Mouse (Mus musculus) ovary, postnatal 10 days (tissue): ENCODE data around the gene Ccl22.

Experiments
- DNase-seq: peaks from one replicate; pipeline ENCODE4 v3.0.0; 2022; ENCODE audit warnings: low spot score

Gene Ccl22

GRCm38 (mm10) chr8:94745476-94746184 lies at the start of gene Ccl22:
Gene Ccl22, plus strand, starts transcription at chr8:94745590.
- no peak for DNase-seq

- DNase-seq, result no peak
Measured at GRCm38 (mm10) chr8:94695994-94696384, 49.4 kb upstream of the Ccl22 start, which contains the start of gene Pllp. Gene Pllp, minus strand, starts transcription at chr8:94696278.

- DNase-seq, result no peak
Measured at GRCm38 (mm10) chr8:94696566-94696965, 48.8 kb upstream of the Ccl22 start.

DNA sequence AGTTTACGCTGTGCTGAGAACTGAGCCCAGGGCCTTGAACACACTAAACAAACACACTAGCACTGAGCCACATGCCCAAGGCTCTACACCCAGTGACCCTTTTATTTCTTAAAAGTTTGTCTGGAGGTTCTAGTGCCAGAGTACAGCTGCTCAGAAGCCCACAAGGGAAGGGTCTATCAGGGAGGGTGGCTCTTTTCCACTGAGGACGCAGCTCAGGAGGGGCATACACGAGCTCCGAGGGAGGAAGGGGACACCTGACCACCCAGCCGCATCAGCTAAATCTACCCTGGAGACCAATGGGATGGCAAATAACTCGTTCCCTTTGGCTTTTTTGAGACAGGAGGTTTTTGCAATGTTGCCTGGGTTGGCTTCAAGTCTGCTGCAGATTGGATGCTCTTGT lies 47.4 kb upstream of the Ccl22 start:
- DNase-seq, result no peak

DNA sequence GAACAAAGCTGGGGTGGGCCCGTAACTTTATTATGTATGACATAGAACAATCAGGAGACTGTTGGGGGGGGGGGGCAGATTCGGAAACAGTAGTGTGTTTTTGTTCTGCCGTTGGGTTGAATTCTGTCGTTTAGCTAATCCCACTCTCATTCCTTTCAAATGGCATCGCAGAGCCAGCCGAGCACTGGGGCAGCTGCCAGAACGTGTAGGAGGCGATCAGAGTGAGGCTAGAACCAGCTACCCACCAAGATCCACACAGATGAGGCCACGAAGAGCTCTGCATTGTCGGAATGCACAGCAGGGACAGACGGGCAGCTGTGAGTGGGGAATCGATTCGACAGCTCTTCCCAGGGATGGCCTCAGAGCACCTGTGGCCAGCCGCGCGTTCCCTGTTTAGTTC lies 46.0 kb upstream of the Ccl22 start:
- DNase-seq, result no peak

DNA sequence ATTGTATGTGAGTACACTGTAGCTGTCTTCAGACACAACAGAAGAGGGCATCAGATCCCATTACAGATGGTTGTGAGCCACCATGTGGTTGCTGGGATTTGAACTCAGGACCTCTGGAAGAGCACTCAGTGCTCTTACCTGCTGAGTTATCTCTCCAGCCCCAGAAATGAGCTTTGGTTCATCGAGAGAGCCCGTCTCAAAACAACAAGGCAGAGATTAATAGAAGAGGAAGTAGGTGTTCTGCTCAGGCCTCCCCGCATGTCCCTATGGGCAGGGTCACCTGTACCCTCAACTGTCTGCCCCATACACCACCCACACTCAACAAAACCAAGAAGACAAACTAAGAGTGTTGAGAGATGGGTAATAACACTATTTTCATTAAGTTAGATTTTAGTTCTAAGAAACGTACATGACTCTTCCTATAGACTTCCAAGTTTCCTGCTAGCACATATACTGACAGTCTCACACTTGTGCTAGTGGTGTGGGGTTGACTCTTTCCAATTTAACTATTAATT lies 44.9 kb upstream of the Ccl22 start:
- no peak for DNase-seq

DNA sequence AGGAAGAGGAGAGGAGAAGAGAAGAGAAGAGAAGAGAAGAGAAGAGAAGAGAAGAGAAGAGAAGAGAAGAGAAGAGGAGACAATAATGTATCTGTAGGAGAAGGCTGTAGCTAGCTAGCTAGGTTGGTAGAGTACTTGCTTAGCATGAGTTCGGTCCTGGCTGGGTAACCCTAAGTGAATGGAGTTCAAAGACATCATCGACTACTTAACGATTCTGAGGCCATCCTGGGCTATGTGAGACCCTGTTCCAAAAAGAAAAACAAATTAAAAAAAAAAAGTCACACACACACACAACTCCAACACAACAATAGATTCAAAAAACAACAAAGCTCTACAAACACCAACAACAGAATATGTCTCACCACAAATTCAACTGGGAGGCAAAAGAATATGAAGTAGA lies 43.2 kb upstream of the Ccl22 start:
- DNase-seq, result no peak

GRCm38 (mm10) chr8:94702844-94703813 lies 42.3 kb upstream of the Ccl22 start:
- DNase-seq, result no peak

GRCm38 (mm10) chr8:94703972-94704668 lies 41.3 kb upstream of the Ccl22 start:
- peak; percentile 99 for DNase-seq

DNA sequence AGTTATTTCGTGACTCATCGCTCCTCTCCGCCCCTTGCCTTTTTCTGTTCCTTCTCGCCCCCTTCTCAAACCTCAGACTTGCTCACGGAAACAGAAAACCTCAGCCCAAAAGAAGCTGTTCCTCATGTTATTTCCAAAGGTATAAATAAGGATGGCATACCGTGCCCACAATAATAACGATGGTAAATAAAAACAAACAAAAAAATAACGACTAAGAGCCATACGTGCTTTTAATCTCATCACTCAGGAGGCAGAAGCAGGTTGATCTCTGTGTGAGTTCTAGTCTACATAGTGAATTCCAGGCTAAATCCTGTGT lies 40.8 kb upstream of the Ccl22 start:
- no peak for DNase-seq

GRCm38 (mm10) chr8:94705581-94706245 lies 39.7 kb upstream of the Ccl22 start:
- no peak for DNase-seq

DNA sequence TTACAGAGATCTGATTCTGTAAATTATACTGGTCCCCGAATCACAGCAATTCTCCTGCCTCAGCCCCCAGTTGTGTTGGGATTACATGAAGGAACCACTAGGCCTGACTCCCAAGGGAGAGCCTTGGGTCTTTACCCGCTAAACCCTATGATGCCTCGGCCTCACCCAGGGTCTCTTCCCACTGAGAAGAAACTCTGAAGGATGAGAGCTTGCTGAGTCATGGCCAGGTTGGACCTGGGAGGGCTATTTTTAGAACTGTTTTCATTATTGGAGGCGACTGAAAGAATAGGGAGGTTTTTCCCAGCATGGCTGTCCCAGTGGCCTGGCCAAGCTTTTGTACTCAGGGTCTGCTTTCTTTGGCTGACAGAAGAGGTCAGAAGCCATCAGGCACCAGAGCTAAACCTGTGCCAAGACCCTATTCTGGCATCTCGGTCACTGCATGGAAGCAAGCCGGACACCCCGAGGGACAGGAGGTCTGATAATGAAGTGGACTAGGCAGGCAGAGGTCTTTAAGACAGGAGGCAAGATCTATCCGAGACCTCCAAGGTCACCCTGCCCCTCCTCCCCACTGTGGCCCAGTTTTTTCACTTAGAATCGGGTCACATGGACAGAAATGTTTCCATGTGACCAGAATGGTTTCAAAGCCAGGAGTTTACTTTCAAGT lies 38.5 kb upstream of the Ccl22 start:
- DNase-seq, result no peak

DNA sequence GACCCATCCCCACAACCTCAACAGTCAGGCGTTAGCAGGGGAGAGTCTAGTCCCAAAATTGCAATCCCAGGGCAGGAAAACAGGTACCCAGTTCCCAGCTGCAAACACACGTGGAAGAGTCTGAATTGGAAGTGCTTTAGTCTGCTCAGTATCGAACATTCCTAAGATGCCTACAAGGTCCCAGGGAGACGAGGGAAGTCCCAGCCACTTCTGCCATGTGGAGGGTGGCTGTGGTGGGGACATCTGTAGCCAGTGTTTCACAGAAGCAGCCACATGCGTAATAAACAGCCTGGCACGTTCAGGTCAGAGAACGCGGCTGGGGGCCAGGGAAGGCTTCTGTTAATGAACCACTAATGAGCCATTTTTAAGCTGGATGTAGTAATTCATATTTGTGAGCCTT lies 35.1 kb upstream of the Ccl22 start:
- DNase-seq, result no peak

GRCm38 (mm10) chr8:94711160-94711718 lies 34.2 kb upstream of the Ccl22 start:
- DNase-seq, result no peak

- no peak for DNase-seq
Measured at GRCm38 (mm10) chr8:94714556-94714955, 30.8 kb upstream of the Ccl22 start.

- DNase-seq, result no peak
Measured at GRCm38 (mm10) chr8:94715871-94716270, 29.5 kb upstream of the Ccl22 start.

- no peak for DNase-seq
Measured at GRCm38 (mm10) chr8:94716841-94717240, 28.5 kb upstream of the Ccl22 start.

GRCm38 (mm10) chr8:94725998-94726397 lies 19.4 kb upstream of the Ccl22 start:
- DNase-seq, result no peak

- DNase-seq, result no peak
Measured at GRCm38 (mm10) chr8:94729301-94729700, 16.1 kb upstream of the Ccl22 start.

GRCm38 (mm10) chr8:94733821-94734465 lies 11.4 kb upstream of the Ccl22 start:
- DNase-seq, result no peak
